Mouse (Mus musculus) left cerebral cortex, postnatal 36 days (tissue): ENCODE measurements around the gene Zc3h7a. TPM values are rescaled to one million over a fixed set of nuclear protein-coding genes. Genes with fewer than 3 reads are reported as not detected.

Experiments used
- DNase-seq, 2 experiments: peaks; one replicate each; pipeline ENCODE4 v3.0.0; 2021 to 2022; ENCODE audit warnings: low spot score in 2 of 2, mixed read lengths in 1 of 2
- intact Hi-C: fragments of 180-260 bp; cut with DNase I; formaldehyde crosslinking; loops from one replicate; pipeline ENCODE4 v1.15.1; 2025
- total RNA-seq, 2 experiments: library from RNA; stranded (reverse); gene quantifications; 2 replicates each; pipeline ENCODE4 v1.2.3; 2021

The Zc3h7a gene
- 10 to 100 TPM; 49.7 to 84.5 TPM for total RNA-seq

GRCm38 (mm10) chr16:11176208-11176883, at the start of gene Zc3h7a:
Zc3h7a (minus strand) TSS chr16:11176393.
- DNase-seq = peak; percentile 89 to 93

GRCm38 (mm10) chr16:11217801-11218200, 41.6 kb upstream of the Zc3h7a start:
- no peak for DNase-seq
- intact Hi-C loops = no loop called here

More at GRCm38 (mm10) chr16:11176208-11176883, at the start of gene Zc3h7a:
- intact Hi-C loops = loop anchor here (1.0 to 5.0 kb wide), 3 partner anchors 44 to 304 kb away; partner anchors contain the start of genes Gspt1 and Txndc11

GRCm38 (mm10) chr16:11203600-11204390, 27.6 kb upstream of the Zc3h7a start:
- intact Hi-C loops = loop anchor here (2.0 kb wide), 1 partner anchor 51 kb away; the partner anchor contains the start of gene Gspt1
- no peak for DNase-seq

DNA sequence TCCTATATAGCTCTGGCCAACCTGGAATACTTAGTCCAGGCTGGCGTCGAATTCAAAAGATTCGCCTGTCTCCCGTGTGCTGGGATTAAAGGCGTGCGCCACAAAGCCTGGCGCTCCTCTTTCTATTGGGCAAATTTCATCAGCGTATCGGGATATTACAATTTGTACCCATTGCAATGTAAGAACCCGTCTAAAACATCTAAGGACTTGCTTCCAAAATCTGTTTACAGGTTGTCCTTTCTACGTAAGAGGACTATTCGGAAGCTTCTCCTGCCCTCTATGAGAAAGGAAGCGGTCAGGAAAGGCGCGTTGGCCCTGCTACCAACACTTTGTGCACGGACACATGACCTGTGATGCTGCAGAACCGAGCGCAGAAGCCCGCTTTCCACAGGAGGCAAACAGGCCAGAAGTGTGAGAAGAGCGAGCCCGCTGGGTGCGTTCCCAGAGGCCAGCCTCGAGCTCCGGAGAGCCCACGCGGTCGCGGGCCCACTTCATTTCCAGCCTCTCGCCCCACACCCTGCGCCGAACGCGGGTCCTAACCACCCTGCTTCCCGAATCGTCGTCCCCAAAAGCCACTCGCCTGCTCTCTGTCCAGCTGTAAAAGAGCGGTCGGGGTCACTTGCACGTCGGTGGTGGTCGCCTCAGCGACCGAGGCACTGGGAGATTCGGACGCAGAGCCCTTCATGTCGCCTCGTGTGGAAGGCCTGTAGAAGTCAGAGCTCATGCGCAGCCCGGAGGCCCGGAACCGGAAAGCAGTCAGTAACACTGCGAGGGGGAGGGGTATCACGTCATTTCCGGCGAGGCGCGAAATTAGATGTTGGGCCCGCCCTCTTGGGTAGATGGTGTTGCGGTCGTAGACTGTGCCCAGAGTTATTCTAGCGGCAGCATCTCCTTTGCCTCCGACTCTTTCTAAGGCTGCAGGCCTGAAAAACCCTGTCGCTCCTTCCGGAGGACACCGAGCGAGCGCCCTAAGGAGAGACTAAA, 26.7 kb upstream of the Zc3h7a start, which contains the start of gene Rsl1d1:
Gene Rsl1d1, minus strand, starts transcription at position 761 of the 984 bp plus-strand sequence.
- peak; percentile 89 for DNase-seq
- intact Hi-C loops = loop anchor here (2.0 kb wide), 1 partner anchor 52 kb away; the partner anchor contains the start of gene Gspt1

GRCm38 (mm10) chr16:11201740-11202394, 25.7 kb upstream of the Zc3h7a start:
- intact Hi-C loops = loop anchor here (2.0 kb wide), 1 partner anchor 53 kb away; the partner anchor contains the start of gene Gspt1
- no peak for DNase-seq

DNA sequence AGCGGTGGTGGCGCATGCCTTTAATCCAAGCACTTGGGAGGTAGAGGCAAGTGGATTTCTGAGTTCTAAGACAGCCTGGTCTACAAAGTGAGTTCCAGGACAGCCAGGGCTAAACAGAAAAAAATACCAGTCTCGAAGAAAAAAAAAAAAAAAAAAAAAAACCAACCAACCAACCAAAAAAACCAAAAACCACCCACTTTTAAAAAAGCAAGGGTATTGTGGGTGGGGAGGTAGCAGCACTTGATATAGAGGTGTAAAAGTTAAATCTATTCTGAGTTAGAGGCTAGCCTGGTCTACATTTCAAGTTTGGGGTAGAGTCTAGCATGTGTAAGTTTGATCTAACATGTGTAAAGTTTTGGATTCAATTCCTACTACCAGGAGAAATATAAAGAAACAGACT, 24.1 kb upstream of the Zc3h7a start:
- intact Hi-C loops = no loop called here
- no peak for DNase-seq

GRCm38 (mm10) chr16:11198467-11198866, 22.3 kb upstream of the Zc3h7a start:
- intact Hi-C loops = no loop called here
- DNase-seq = no peak

DNA sequence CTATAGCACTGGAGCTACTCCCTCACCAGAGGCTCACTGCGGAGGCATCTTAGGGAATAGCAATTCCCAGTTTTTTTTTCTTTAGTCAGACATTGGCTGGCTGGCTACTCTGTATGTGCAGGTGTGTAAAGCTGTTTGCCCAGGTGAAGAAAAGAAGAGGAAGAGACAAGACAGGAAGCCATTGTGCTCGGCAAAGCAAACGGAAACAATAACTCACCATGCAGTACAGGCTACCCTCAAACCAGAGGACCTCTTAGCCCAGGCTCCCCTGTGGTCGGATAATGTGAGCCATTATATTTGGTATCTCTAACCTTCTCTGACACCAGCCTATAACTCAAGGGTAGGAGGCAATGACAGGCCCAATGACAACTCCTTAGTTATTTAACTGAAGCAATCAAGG, 20.9 kb upstream of the Zc3h7a start:
- intact Hi-C loops = no loop called here
- no peak for DNase-seq

DNA sequence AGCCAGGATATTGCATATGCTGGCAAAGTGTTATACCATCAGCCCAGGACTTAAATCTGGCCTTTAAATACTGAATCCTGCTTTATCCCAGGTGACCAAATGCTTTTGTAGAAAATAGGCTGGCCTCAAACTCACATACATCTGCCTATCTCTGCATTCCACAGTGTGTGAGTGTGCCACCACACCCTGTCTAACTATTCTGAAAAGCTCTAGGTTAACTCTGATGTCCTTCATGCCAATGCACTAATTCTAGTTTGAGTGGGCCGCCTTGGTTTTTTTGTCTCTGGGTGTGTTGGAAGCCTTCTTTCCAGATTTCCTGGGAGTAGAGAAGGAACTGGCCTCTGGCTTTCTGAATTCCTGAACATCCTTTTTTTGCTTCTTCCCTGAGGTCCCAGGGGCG, 17.0 kb upstream of the Zc3h7a start:
- intact Hi-C loops = no loop called here
- no peak for DNase-seq

DNA sequence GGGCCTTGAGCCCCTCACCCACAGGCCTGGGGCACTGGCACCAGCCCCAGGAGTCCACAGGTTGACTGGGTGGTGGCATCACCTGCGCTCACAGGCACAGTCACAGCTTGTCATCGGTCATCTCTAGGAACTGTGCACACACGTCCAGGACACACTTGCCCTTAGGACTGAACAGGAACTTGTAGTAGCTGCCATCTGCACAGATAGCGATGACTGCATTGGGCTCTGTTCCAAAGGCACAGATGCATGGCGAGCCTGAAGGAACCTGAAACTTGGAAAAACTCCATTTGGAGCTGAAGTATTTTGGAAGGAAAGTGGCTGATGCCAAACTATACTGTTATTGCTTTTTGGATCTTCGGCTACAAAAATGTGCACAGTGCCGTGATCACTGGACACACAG, 14.0 kb upstream of the Zc3h7a start:
- intact Hi-C loops = no loop called here
- peak; percentile 21 to 30 for DNase-seq

DNA sequence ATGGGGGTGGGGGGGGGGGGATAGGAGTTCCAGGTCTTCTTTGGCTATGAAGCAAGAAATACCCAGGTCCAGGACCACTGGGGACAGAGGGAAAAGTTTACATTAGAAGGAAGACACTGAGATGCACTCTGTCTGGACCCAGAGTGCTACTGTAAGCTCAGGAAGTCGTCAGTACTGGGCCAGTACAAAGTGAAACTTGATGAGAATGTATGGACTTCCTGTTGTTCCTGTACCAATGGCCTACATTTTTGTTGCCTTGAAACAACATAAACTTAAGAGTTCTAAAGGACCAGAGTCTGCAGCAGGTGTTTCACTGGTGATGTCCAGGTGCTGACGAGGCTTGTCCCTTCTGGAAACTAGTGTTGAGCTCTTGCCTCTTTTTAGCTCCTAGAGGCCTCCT, 1.2 kb upstream of the Zc3h7a start:
- intact Hi-C loops = loop anchor here (5.0 kb wide), 2 partner anchors 45 to 305 kb away; partner anchors contain the start of gene Txndc11
- no peak for DNase-seq

DNA sequence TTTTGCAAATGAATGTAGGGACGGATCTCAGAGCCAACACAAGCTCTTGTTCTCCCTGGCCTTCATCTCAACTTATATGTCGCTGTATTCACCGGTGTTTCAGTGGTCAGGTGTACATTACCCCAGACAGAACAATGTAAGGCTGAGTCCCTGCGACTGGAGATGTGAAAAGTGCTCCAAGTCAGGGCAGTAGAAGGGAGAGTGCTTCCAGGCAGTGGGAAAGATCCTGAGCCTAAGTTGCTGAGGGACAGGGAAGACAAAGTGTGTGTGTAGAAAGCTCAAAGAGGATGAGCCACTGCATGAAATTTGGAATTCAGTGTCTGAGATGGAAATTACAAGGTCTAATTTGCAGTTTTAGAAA, 671 bp upstream of the Zc3h7a start:
- no peak for DNase-seq
- intact Hi-C loops = loop anchor here (1.0 to 5.0 kb wide), 3 partner anchors 45 to 305 kb away; partner anchors contain the start of genes Gspt1 and Txndc11

DNA sequence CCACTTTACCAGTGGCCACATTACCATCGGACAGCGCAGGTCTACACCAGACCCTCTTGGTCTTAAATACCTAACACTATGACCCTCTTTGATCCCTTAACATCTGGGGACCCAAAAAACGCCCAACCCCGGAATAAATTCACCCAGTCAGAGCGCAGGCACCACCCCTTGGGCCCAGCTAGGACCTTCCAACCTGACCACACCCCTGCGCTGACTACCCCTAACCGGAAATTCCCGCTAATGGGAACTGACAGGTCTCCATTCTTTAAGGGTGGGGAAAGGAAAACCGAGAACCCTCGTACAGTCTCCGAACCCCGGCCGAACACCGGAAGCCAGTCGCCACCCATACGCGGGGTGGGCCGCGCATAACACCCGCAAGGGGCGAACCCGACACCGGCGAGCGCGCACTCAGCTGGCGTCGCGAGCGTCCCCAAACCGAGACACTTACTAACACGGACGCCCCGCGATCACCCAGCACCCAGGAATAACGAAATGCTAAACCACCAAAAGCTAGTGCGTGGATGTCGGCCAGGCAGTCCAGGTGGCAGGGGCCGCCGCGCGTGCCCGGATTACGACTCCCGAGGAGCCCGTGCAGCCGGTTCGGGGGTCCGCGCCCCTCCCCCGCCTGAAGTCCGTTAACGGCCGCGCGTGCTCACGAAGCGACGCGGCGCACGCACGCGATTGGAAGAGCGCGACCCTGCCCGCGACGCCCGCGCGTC, 545 bp downstream of the Zc3h7a start:
- DNase-seq = peak; percentile 62 to 72
- intact Hi-C loops = loop anchor here (1.0 to 5.0 kb wide), 3 partner anchors 43 to 303 kb away; partner anchors contain the start of genes Gspt1 and Txndc11

GRCm38 (mm10) chr16:11175100-11175488, 1.1 kb downstream of the Zc3h7a start:
- intact Hi-C loops = loop anchor here (5.0 kb wide), 2 partner anchors 43 to 303 kb away; partner anchors contain the start of gene Txndc11
- DNase-seq = no peak

GRCm38 (mm10) chr16:11174671-11175081, 1.5 kb downstream of the Zc3h7a start:
- intact Hi-C loops = loop anchor here (5.0 kb wide), 2 partner anchors 42 to 302 kb away; partner anchors contain the start of gene Txndc11
- DNase-seq = peak; percentile 33 to 40

GRCm38 (mm10) chr16:11171679-11172078, 4.5 kb downstream of the Zc3h7a start:
- intact Hi-C loops = no loop called here
- no peak for DNase-seq

DNA sequence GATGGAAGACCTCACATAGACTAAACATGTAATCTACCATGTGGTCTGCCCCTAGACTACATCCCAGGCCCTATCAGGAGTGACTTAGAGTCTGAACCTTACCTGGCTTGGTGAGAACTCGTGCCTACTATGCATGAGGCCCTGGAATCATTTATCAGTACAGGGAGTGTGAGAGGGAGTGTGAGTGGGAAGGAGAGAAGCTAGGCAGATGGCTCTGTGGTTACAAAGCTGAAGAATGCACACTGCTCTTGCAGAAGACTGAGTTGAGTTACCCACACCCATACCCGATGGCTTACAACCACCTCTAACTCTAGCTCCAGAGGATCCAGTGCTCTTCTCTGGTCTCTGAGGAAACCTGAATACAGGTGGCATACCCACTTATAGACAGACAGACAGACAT, 9.8 kb downstream of the Zc3h7a start:
- intact Hi-C loops = no loop called here
- peak; percentile 29 to 37 for DNase-seq

GRCm38 (mm10) chr16:11164695-11165255, 11.4 kb downstream of the Zc3h7a start:
- no peak for DNase-seq
- intact Hi-C loops = no loop called here
